Mouse (Mus musculus) urinary bladder, postnatal 14 days (tissue): ENCODE measurements around the gene Olfr1162.
"Not testable (repeated sequence)": the region's sequence is repeated elsewhere in the genome, so short reads cannot be mapped to it uniquely, and the experiment has no call there.

ENCODE experiments used
- DNase-seq: peaks from one replicate; pipeline ENCODE4 v3.0.0; 2021; ENCODE audit warnings: low spot score

Gene Olfr1162

GRCm38 (mm10) chr2:88051029-88051428 is at the start of gene Olfr1162:
Gene Olfr1162, minus strand, starts transcription at chr2:88051129.
- DNase-seq: no peak

DNA sequence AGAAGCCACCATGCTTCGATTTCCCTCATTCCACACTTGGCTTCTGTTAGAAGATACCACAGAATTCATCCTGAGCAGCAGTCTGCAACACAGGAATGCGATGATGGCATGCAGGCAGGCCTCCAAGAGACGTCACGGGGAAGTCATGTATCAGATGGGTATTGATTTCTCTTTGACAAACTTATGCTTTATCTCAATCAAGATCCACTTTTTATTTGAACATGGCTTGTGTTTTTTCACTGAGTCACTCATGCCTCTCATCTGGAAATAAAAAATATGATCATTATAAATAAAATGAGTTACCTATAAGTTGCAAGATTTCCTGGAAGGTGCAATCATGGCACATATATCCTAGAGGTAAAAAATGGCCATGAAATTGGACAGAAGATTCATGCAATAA is 42.9 kb upstream of the Olfr1162 start, which contains the start of gene Olfr1164:
TSS of gene Olfr1164 (minus strand) at position 101 of the 400 bp plus-strand sequence.
- no peak for DNase-seq

DNA sequence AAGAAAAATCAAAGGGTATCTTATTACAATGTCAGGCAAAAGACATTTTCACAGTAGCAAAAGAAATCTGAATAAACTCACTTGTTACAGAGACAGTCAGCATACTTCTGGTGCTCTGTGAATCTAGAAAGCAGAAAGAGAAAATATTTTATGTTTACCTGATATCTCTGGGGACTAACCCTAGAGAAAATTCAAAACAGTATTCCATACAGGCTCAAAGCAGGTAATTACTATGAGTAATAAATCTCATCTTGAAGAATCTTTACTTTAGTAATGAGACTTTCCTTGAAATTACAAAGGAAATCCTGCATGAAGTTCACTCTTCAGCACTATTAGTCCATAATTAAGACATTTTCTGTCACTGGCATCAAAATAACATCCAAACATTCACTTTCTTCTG is 20.8 kb upstream of the Olfr1162 start, which contains the start of gene Olfr1163:
TSS of gene Olfr1163 (minus strand) at position 101 of the 400 bp plus-strand sequence.
- DNase-seq: no peak

GRCm38 (mm10) chr2:88063587-88063986 is 12.7 kb upstream of the Olfr1162 start:
- no peak for DNase-seq

DNA sequence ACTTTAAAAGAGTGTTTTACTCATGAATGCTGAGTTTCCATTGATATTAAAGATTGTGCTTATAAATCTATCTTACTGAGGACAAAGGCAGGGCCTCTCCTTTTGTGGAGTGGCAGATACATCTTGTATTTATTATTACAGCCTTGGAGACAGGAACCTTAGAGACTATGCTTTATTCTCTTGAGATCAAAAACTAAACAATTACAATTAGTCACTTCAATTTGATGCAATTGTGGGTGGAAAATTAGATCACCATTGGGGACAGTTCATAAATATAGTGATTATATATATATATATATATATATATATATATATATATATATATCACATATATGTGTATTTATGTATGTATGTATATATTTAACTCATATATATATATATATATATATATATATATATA is 13.3 kb downstream of the Olfr1162 start, which contains the start of gene Olfr73:
TSS of gene Olfr73 (minus strand) at position 101 of the 400 bp plus-strand sequence.
- DNase-seq: no peak

GRCm38 (mm10) chr2:88022474-88022873 is 28.5 kb downstream of the Olfr1162 start, which contains the start of gene Olfr1161:
Gene Olfr1161, plus strand, starts transcription at chr2:88022774.
- DNase-seq: not testable (repeated sequence)

- no peak for DNase-seq
Measured at GRCm38 (mm10) chr2:88007515-88008318, 43.2 kb downstream of the Olfr1162 start, which contains the start of gene Olfr1160. Gene Olfr1160, minus strand, starts transcription at chr2:88008268.
